Mouse (Mus musculus): ENCODE results near the gene Psmd3.

GRCm38 (mm10) chr11:98697225-98697624 is 14.9 kb downstream of the Psmd3 start:
- TF ChIP-seq CTCF (IDR thresholded peaks at IDR 0.05) (no peak), EP300 (IDR thresholded peaks at IDR 0.05) (no peak)

Data from lung, postnatal 0 days (tissue).